Mouse (Mus musculus): Measurements from ENCODE around the gene Kcnk1.

The Kcnk1 gene

GRCm38 (mm10) chr8:125996031-125996839 is 1.3 kb downstream of the Kcnk1 start:
- no peak for DNase-seq (ENCODE audit: low read depth, low spot score)

- DNase-seq (ENCODE audit: low read depth, low spot score): no peak
Observed at GRCm38 (mm10) chr8:125996980-125997379, 2.0 kb downstream of the Kcnk1 start.

GRCm38 (mm10) chr8:125997550-125997949 is 2.6 kb downstream of the Kcnk1 start:
- DNase-seq (ENCODE audit: low read depth, low spot score): no peak

GRCm38 (mm10) chr8:125999842-126000395 is 4.9 kb downstream of the Kcnk1 start:
- no peak for DNase-seq (ENCODE audit: low read depth, low spot score)

GRCm38 (mm10) chr8:126003546-126003945 is 8.6 kb downstream of the Kcnk1 start:
- DNase-seq (ENCODE audit: low read depth, low spot score): no peak

GRCm38 (mm10) chr8:126004953-126005352 is 10.0 kb downstream of the Kcnk1 start:
- no peak for DNase-seq (ENCODE audit: low read depth, low spot score)

GRCm38 (mm10) chr8:126006310-126006990 is 11.5 kb downstream of the Kcnk1 start:
- DNase-seq (ENCODE audit: low read depth, low spot score): no peak

- DNase-seq (ENCODE audit: low read depth, low spot score): no peak
Observed at GRCm38 (mm10) chr8:126007538-126008330, 12.8 kb downstream of the Kcnk1 start.

GRCm38 (mm10) chr8:126008945-126009344 is 14.0 kb downstream of the Kcnk1 start:
- DNase-seq (ENCODE audit: low read depth, low spot score): peak; percentile 7

- peak; percentile 24 for DNase-seq (ENCODE audit: low read depth, low spot score)
Observed at GRCm38 (mm10) chr8:126010900-126011299, 15.9 kb downstream of the Kcnk1 start.

GRCm38 (mm10) chr8:126012334-126012733 is 17.4 kb downstream of the Kcnk1 start:
- DNase-seq (ENCODE audit: low read depth, low spot score): no peak

GRCm38 (mm10) chr8:126013646-126014045 is 18.7 kb downstream of the Kcnk1 start:
- no peak for DNase-seq (ENCODE audit: low read depth, low spot score)

GRCm38 (mm10) chr8:126021932-126022331 is 27.0 kb downstream of the Kcnk1 start:
- no peak for DNase-seq (ENCODE audit: low read depth, low spot score)

GRCm38 (mm10) chr8:126023706-126024305 is 28.8 kb downstream of the Kcnk1 start:
- no peak for DNase-seq (ENCODE audit: low read depth, low spot score)

- no peak for DNase-seq (ENCODE audit: low read depth, low spot score)
Observed at GRCm38 (mm10) chr8:126024891-126025290, 29.9 kb downstream of the Kcnk1 start.

- DNase-seq (ENCODE audit: low read depth, low spot score): no peak
Observed at GRCm38 (mm10) chr8:126026121-126026520, 31.2 kb downstream of the Kcnk1 start.

- DNase-seq (ENCODE audit: low read depth, low spot score): no peak
Observed at GRCm38 (mm10) chr8:126026584-126026983, 31.6 kb downstream of the Kcnk1 start.

- DNase-seq (ENCODE audit: low read depth, low spot score): no peak
Observed at GRCm38 (mm10) chr8:126027486-126027885, 32.5 kb downstream of the Kcnk1 start.

- DNase-seq (ENCODE audit: low read depth, low spot score): no peak
Observed at GRCm38 (mm10) chr8:126028941-126029340, 34.0 kb downstream of the Kcnk1 start.

GRCm38 (mm10) chr8:126032776-126033175 is 37.8 kb downstream of the Kcnk1 start:
- no peak for DNase-seq (ENCODE audit: low read depth, low spot score)

GRCm38 (mm10) chr8:126035046-126035445 is 40.1 kb downstream of the Kcnk1 start:
- DNase-seq (ENCODE audit: low read depth, low spot score): no peak
